Mouse (Mus musculus) retina, adult 2 months (tissue): ENCODE measurements at regions not wholly inside any gene's neighbourhood (a gene's known extent, or its start where the extent isn't known, plus 50 kb on each side); places are given as distances from the start of the nearest gene placed in this dataset.

Experiments
- DNase-seq: peaks from one replicate; pipeline ENCODE4 v3.0.0-alpha.2; 2012; ENCODE audit warnings: low read depth, low spot score

DNA sequence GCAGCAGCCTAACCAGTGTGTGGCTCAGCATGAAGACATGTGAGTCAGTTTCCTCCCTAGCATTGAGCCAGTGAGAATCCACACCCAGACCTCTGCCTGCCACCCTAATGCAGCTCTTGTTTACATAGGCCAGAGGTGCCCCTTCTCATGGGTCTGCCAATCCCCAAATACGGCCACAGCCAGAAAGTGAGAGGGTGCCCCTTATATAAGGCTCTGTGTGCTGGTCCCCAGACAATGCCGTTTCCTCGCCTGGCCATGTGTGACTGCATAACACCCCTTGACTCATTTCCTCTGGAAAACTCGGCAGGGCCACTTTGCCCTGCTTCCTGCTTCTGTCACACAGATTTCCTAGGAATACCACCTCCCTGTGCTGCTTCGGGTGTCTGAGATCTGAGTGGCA lies 1216.4 kb upstream of the A1bg start:
- DNase-seq: no peak

- DNase-seq: no peak
Measured at GRCm38 (mm10) chr15:62138701-62139100, 1215.9 kb upstream of the A1bg start.

GRCm38 (mm10) chr15:62136932-62137594 lies 1214.3 kb upstream of the A1bg start:
- no peak for DNase-seq

DNA sequence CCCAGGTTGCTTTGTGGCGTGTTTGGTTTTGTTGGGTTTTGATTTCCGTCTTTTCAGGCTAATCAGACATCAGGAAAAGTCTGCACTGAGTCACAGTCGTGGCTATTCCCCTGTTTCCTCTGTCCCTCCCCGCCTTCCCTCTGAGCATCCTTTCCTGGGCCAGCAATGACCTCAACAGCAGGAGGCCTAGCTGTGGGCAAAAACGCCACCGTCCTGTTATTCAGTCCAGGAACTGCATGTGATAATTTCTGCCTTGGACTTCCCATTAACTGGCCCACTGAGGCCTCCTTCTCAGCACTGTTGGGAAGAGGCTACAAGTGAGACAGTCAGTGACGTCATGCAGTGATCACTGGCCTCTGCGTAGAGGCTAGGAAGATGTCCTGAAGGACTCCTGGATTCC lies 1212.0 kb upstream of the A1bg start:
- no peak for DNase-seq

- no peak for DNase-seq
Measured at GRCm38 (mm10) chr15:62134308-62134707, 1211.5 kb upstream of the A1bg start.

DNA sequence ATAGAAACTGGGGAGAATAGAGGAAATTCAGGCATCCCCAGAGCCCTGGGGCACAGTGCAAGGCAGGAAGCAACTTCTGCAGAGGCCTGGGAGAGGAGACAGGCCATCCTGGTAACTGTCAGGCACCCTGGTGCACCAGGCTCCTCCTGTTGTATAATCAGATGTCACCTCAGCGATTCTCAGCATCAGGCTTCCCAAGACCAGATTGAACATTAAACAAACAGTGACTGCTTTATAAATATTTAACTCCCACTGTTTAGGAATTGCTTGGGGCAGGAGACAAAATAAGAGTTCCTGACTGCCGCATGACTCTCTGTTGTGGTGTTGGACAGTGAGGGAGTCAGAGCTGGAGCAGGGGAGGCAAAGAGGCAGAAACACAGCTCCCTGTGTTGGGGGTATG lies 1210.1 kb upstream of the A1bg start:
- no peak for DNase-seq

DNA sequence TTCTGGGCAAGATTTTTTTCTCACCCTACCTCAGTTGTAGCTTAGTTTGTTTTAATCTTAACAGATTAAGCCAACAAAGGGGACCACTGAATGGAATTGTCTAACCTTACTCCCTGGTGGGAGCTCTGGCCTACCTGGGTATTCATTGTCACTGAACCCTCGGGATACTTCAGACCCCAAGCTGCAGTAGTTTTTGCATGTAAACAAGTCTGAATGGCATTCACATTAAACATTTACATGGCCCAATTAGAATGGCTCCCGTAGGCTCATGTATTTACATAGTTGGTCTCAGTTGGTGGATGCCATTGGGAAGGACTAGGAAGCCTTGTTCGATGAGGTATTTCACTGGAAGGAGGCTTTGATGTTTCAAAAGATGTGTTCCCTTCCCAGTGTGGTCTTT lies 1208.9 kb upstream of the A1bg start:
- no peak for DNase-seq

- no peak for DNase-seq
Measured at GRCm38 (mm10) chr15:62130530-62130929, 1207.7 kb upstream of the A1bg start.

- no peak for DNase-seq
Measured at GRCm38 (mm10) chr15:62128546-62129212, 1205.9 kb upstream of the A1bg start.

GRCm38 (mm10) chr15:62127602-62128158 lies 1204.9 kb upstream of the A1bg start:
- no peak for DNase-seq

DNA sequence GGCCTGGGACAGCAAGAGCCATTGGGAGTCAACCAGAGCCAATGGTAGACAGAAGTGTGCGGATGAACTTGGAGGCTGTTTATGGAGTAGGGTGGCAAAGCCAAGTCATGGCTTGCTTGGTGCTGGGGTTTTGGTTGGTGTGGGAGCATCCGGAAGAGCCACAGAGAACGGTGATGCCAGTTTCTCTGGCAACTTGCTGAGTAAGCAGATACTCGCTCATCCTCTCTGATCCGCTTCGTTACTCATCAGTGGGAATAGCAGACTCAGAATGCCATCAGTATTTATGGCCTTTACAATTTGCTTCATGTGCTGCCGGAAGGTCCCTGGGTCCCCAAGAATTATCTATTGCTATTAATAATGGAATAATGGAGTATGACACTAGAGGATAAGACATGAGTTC lies 1202.9 kb upstream of the A1bg start:
- no peak for DNase-seq

DNA sequence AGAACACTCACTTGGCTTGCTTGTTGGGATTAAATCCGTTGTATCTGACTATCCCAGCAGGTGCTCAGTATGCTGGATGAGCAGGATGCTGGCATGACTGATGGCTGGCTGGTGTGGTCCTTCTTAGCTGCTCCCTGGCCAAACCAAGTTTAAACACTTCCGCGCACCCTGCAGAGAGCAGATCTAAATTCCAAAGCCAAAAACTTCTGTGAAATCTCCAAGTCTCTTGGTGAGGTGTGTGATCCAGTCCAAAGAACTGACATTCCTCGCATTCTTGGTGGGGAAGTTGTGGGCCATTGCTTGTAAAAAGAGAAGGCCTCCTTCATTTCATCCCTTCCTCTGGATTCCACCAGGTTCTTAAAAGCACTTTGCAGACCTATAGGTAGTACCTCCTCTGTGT lies 1200.9 kb upstream of the A1bg start:
- DNase-seq: no peak

DNA sequence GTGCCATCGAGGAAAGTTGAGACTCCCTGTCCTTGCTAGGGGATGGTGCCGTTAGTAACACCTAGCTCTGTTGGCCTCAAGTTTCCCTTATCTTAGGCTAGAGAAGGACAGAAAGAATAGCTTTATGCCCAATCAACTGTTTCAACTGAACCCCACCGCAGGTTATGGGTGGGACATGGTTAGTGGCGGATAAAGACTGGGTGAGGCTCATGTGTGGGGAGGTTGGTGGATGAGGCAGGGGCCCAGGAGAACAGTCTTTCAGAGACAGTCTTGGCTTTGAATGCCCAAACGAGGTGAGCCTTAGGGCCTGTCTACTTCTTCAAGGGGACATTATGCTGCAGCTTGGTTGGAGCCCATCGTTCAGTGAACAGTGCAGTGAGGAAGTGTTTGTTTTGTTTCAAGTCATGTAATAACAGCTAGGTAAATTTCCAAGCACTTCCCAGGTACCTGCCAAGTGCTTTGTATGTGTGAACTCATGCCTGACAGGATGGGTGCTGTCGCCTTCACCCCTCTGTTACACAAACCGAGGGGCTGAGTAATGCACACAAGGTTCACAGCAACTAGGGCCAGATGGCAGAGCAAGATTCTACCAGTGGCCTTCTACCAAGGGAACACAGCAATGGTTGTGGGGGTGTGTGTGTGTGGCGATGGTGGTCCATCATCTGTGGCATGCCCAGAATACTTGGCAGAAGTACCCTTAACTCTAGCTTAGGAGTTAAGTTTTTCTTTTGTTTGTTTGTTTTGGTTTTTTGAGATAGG lies 1199.6 kb upstream of the A1bg start:
- no peak for DNase-seq

DNA sequence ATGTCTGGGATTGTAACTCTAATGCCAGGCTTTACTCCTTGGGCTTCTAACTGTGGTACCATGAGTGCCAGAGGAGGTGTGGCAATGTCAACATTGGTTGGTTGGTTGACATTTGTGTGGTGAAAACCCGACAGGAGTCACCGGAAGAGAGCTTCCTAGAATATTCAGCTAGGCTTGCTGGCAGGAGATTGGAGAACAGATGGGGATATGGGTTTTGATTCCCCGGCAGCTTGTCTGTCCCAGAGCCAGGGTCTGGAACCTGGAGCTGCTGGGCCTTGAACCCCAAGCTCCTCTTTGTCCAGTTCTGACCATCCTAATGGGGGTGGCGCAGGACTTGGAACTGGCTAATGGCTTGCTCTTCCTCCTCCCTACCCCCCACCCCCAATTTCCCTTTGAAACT lies 1198.9 kb upstream of the A1bg start:
- no peak for DNase-seq

DNA sequence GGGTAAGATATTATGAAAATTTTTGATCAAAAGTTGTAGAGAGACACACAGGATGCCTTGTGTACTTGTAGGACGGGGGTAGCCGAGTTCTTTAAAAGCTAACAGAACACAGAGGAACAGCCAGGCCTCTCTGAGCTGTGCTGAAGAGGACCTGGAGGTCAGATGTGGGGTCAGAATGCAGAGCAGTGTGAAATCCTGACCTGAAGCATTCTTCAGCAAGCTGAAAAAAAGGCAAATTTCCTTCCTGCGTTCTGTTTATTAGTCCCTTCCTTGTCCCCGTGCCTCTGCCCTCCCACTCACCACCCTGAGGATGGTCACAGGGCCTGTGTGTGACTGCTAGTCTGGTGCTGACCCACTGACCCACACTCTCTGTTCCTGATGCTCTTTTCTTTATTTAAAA lies 1197.9 kb upstream of the A1bg start:
- DNase-seq: no peak

DNA sequence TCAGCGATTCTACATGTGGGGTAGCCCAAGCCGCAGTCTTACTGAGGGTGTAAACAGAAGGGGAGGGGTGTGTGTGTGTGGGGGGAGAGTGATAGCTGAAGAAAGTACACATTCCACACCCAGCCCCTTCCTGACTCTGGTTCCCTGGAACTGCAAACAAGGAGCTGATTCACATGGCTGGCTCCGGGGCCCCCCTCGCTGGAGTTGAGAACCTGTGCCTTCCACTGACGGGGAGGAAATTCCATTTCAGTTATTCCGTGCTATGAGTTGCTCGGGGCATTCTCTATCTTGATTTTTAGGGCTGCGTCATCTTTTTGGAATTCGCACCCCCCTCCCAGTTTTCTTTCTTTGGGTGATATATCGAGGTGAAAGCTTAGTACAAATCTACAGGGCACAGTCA lies 1196.2 kb upstream of the A1bg start:
- DNase-seq: no peak

- DNase-seq: no peak
Measured at GRCm38 (mm10) chr15:62116184-62116583, 1193.4 kb upstream of the A1bg start.

GRCm38 (mm10) chr15:62114815-62115214 lies 1192.0 kb upstream of the A1bg start:
- no peak for DNase-seq

GRCm38 (mm10) chr15:62112151-62112550 lies 1189.3 kb upstream of the A1bg start:
- no peak for DNase-seq

GRCm38 (mm10) chr15:62107976-62108375 lies 1185.2 kb upstream of the A1bg start:
- DNase-seq: no peak

DNA sequence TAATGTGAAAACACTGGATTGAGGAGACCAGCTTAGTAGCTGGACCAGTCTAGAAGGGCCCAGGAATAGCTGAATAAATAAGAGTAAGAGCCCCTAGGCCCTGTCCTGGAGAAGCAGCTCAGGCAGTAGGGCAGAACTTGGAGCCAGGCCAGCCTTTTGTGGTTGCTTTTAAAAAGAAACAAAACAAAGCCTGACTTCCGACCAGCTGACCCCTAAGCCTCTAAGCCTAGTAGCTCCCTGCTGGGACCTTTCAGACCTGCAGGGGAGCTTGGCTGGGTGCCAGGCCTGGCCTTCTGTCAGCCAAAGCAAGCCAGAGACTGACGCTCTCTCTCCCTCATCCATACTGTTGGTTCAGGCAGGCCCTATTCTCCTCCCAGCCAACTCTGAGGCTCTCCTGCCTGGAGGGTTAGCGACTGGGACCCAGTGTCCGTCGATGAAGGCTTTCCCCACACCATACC lies 1183.7 kb upstream of the A1bg start:
- DNase-seq: peak; percentile 26

DNA sequence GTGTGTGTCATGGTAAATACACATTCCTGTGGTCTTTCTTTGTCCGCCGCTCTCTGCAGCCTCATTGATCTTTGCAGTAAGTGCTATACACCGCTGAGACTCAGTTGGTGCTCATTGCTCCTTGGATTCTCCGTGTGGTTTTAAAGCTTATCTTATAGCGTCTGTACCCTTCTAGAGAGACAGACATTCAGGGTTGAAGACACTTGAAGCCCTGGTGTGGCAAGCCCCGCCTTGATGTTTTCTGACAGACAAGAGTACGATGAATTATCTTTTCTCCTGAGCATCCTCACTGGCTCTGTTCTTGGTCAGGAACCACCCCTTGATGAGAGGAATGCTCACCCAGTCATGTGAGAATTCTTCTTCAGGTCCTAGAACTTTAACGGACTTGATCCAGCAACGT lies 1182.7 kb upstream of the A1bg start:
- no peak for DNase-seq

- no peak for DNase-seq
Measured at GRCm38 (mm10) chr15:62104653-62105052, 1181.8 kb upstream of the A1bg start.
